14 mouse cellular contexts compared by ENCODE assay signal in the genomic region with DNA sequence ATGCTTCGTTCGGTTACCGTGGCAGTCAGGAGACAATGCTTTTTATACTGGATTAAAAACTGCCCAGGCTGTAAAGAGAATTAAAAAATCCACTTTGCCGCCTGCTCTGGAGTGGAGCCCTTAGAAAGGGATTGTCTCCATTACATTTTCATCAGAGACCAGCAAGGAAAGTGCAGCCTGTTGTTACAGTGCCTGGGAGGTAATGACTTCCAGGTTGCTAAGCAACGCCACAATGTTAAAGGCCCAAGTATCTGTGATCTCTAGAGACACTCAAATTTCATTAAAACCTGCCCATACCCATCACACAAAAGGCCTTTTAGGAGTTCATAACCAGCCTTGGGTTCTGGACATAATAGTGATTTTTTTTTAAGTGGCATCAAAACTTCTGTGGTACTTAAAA.
A peak's percentile ranks its signal among the peaks of the same experiment; 100 is the strongest.
DNase-seq lines count a peak whose midpoint lies in the region; ATAC-seq and TF ChIP-seq lines count a peak whose summit lies in the region.
"Had no signal": no experiment of that assay in that cellular context is flagged by ENCODE, and none has a peak within 500 bp of the region (broad histone marks: within the 10 kb centered on the region; RNA-seq: fewer than 3 reads in every experiment).

No protein-coding gene starts in this region.

- no peaks in the 10 kb centered on the region for H3K9me3 ChIP-seq in forebrain, embryonic 12.5 days
- no peaks in the 10 kb centered on the region for H3K9me3 ChIP-seq in forebrain, embryonic 10.5 days
- H3K9me3 ChIP-seq in forebrain, embryonic 15.5 days = no peaks in the 10 kb centered on the region
- no peaks in the 10 kb centered on the region for H3K9me3 ChIP-seq in limb, embryonic 10.5 days (replicated peaks)
- no peaks in the 10 kb centered on the region for H3K9me3 ChIP-seq in neural tube, embryonic 13.5 days
- H3K9me3 ChIP-seq in liver, postnatal 0 days (ENCODE audit: low read length) = no peaks in the 10 kb centered on the region
- H3K9me3 ChIP-seq in kidney, embryonic 14.5 days (ENCODE audit: control insufficient read depth, low read length) = no peaks in the 10 kb centered on the region

- peak overlapping the region; percentile 68 for H3K27ac ChIP-seq in forebrain, embryonic 12.5 days
- no peak overlapping the region for H3K27ac ChIP-seq in forebrain, embryonic 10.5 days
- peak overlapping the region; percentile 12; the same call in 1 of the 2 replicates for H3K27ac ChIP-seq in forebrain, embryonic 15.5 days (replicated peaks)
- H3K27ac ChIP-seq in limb, embryonic 10.5 days = 0 out of 2 replicates have a peak overlapping the region, but pooled peaks have one; percentile 14
- H3K27ac ChIP-seq in neural tube, embryonic 13.5 days (replicated peaks) = peak overlapping the region; percentile 76
- no peak overlapping the region for H3K27ac ChIP-seq in liver, postnatal 0 days (ENCODE audit: low read depth)
- no peak overlapping the region for H3K27ac ChIP-seq in kidney, embryonic 14.5 days (ENCODE audit: low read depth, low read length)

- no peak for DNase-seq in forebrain, embryonic 10.5 days (ENCODE audit: extremely low spot score, low spot score)
- DNase-seq in limb, embryonic 10.5 days (ENCODE audit: low spot score) = no peak
- DNase-seq in thymus, postnatal 10 days (ENCODE audit: low spot score in 2 of 2) = no peak
- DNase-seq in liver, postnatal 0 days = no peak
- DNase-seq: cerebellum, postnatal 25 days; heart, adult 18-20 months; heart, postnatal 4 days; kidney, adult 8-10 months; liver; spleen, adult 18-20 months had no signal

- 0 out of 2 replicates have a peak, but pooled peaks cover 3% of the 10 kb centered on the region for H3K27me3 ChIP-seq in forebrain, embryonic 12.5 days
- H3K27me3 ChIP-seq in forebrain, embryonic 10.5 days (ENCODE audit: poor library complexity, severe bottlenecking) = no peaks in the 10 kb centered on the region
- H3K27me3 ChIP-seq in forebrain, embryonic 15.5 days = no peaks in the 10 kb centered on the region
- H3K27me3 ChIP-seq in limb, embryonic 10.5 days (ENCODE audit: low read depth, poor library complexity, severe bottlenecking) = no peaks in the 10 kb centered on the region
- H3K27me3 ChIP-seq in neural tube, embryonic 13.5 days = no peaks in the 10 kb centered on the region
- no peaks in the 10 kb centered on the region for H3K27me3 ChIP-seq in liver, postnatal 0 days (ENCODE audit: insufficient read depth, low read length)
- H3K27me3 ChIP-seq in kidney, embryonic 14.5 days (ENCODE audit: control insufficient read depth, insufficient read depth, low read length) = no peaks in the 10 kb centered on the region

- WGBS in forebrain, embryonic 12.5 days = 21% methylated on average over 5 of the region's 5 CpGs
- 49% methylated on average over 5 of the region's 5 CpGs for WGBS in forebrain, embryonic 10.5 days
- 23% methylated on average over 5 of the region's 5 CpGs for WGBS in forebrain, embryonic 15.5 days
- 70% methylated on average over 5 of the region's 5 CpGs for WGBS in limb, embryonic 10.5 days
- WGBS in neural tube, embryonic 13.5 days = 25% methylated on average over 5 of the region's 5 CpGs
- 87% methylated on average over 5 of the region's 5 CpGs for WGBS in liver, postnatal 0 days (ENCODE audit: insufficient replicate concordance)
- 65% methylated on average over 5 of the region's 5 CpGs for WGBS in kidney, embryonic 14.5 days

- no peak overlapping the region for H3K4me2 ChIP-seq in forebrain, embryonic 12.5 days
- no peak overlapping the region for H3K4me2 ChIP-seq in forebrain, embryonic 15.5 days (replicated peaks)
- no peak overlapping the region for H3K4me2 ChIP-seq in neural tube, embryonic 13.5 days
- H3K4me2 ChIP-seq in liver, postnatal 0 days (ENCODE audit: low read depth, low read length) = no peak overlapping the region
- no peak overlapping the region for H3K4me2 ChIP-seq in kidney, embryonic 14.5 days (replicated peaks; ENCODE audit: low read depth, low read length)

- no peak overlapping the region for H3K4me3 ChIP-seq in forebrain, embryonic 12.5 days (replicated peaks)
- no peak overlapping the region for H3K4me3 ChIP-seq in forebrain, embryonic 10.5 days
- no peak overlapping the region for H3K4me3 ChIP-seq in forebrain, embryonic 15.5 days
- no peak overlapping the region for H3K4me3 ChIP-seq in limb, embryonic 10.5 days
- no peak overlapping the region for H3K4me3 ChIP-seq in neural tube, embryonic 13.5 days
- no peak overlapping the region for H3K4me3 ChIP-seq in liver, postnatal 0 days (ENCODE audit: low read depth, low read length)
- H3K4me3 ChIP-seq in kidney, embryonic 14.5 days (ENCODE audit: low read length) = no peak overlapping the region

- peaks cover 31% of the 10 kb centered on the region for H3K4me1 ChIP-seq in forebrain, embryonic 12.5 days
- H3K4me1 ChIP-seq in forebrain, embryonic 10.5 days = peaks cover 42% of the 10 kb centered on the region
- peaks cover 15% of the 10 kb centered on the region for H3K4me1 ChIP-seq in forebrain, embryonic 15.5 days
- H3K4me1 ChIP-seq in limb, embryonic 10.5 days = peaks cover 33% of the 10 kb centered on the region
- H3K4me1 ChIP-seq in neural tube, embryonic 13.5 days (replicated peaks) = peaks cover 42% of the 10 kb centered on the region
- H3K4me1 ChIP-seq in liver, postnatal 0 days (ENCODE audit: insufficient read depth) = no peaks in the 10 kb centered on the region
- H3K4me1 ChIP-seq in kidney, embryonic 14.5 days (ENCODE audit: control insufficient read depth, insufficient read depth, low read length) = no peaks in the 10 kb centered on the region

- ATAC-seq in forebrain, embryonic 12.5 days (ENCODE audit: low FRiP score) = peak; percentile 76
- ATAC-seq in forebrain, embryonic 15.5 days (replicated peaks) = 0 out of 2 replicates have a peak, but pooled peaks have one; percentile 58
- peak; percentile 77; the same call in 1 of the 2 replicates for ATAC-seq in neural tube, embryonic 13.5 days (ENCODE audit: low read depth)
- no peak for ATAC-seq in liver, postnatal 0 days
- no peak for ATAC-seq in kidney, embryonic 14.5 days (ENCODE audit: low FRiP score, low TSS enrichment)

- TF ChIP-seq CTCF in liver, postnatal 0 days (IDR thresholded peaks at IDR 0.05; ENCODE audit: low read depth) = no peak

- H3K9ac ChIP-seq in forebrain, embryonic 12.5 days = no peak overlapping the region
- H3K9ac ChIP-seq in forebrain, embryonic 15.5 days (replicated peaks) = no peak overlapping the region
- no peak overlapping the region for H3K9ac ChIP-seq in neural tube, embryonic 13.5 days
- no peak overlapping the region for H3K9ac ChIP-seq in liver, postnatal 0 days (replicated peaks)
- H3K9ac ChIP-seq in kidney, embryonic 14.5 days (ENCODE audit: low read depth, low read length) = no peak overlapping the region

- TF ChIP-seq EP300 in liver, postnatal 0 days (IDR thresholded peaks at IDR 0.05; ENCODE audit: low read depth) = no peak

- H3K36me3 ChIP-seq in forebrain, embryonic 12.5 days (replicated peaks) = no peaks in the 10 kb centered on the region
- H3K36me3 ChIP-seq in forebrain, embryonic 10.5 days (replicated peaks) = no peaks in the 10 kb centered on the region
- no peaks in the 10 kb centered on the region for H3K36me3 ChIP-seq in forebrain, embryonic 15.5 days
- no peaks in the 10 kb centered on the region for H3K36me3 ChIP-seq in limb, embryonic 10.5 days
- no peaks in the 10 kb centered on the region for H3K36me3 ChIP-seq in neural tube, embryonic 13.5 days
- no peaks in the 10 kb centered on the region for H3K36me3 ChIP-seq in liver, postnatal 0 days (replicated peaks; ENCODE audit: insufficient read depth, low read length)
- H3K36me3 ChIP-seq in kidney, embryonic 14.5 days (ENCODE audit: control insufficient read depth, insufficient read depth, low read length) = no peaks in the 10 kb centered on the region

Comparison
In these comparisons a context has a peak if more than half of its experiments do, and no peak if none do; other contexts are left out.
1. H3K27ac ChIP-seq: peak in forebrain, embryonic 12.5 days (single experiment), forebrain, embryonic 15.5 days (single experiment), limb, embryonic 10.5 days (single experiment) and neural tube, embryonic 13.5 days (single experiment); none in forebrain, embryonic 10.5 days (single experiment), liver, postnatal 0 days (single experiment) and kidney, embryonic 14.5 days (single experiment).
2. ATAC-seq: peak in forebrain, embryonic 12.5 days (single experiment), forebrain, embryonic 15.5 days (single experiment) and neural tube, embryonic 13.5 days (single experiment); none in liver, postnatal 0 days (single experiment) and kidney, embryonic 14.5 days (single experiment).